Mouse (Mus musculus) monocyte, adult 2 months (primary cell): ENCODE results near the gene Olfr1110.
"Not testable (repeated sequence)": the region's sequence is repeated elsewhere in the genome, so short reads cannot be mapped to it uniquely, and the experiment has no call there.

Experiments
- DNase-seq, 2 experiments: peaks; one replicate each; pipeline ENCODE4 v3.0.0; 2022; ENCODE audit warnings: low spot score in 2 of 2, low read depth in 1 of 2

Olfr1110 gene

GRCm38 (mm10) chr2:87140200-87140599 is at the start of gene Olfr1110:
Olfr1110 (minus strand) TSS chr2:87140300.
- DNase-seq = no peak

DNA sequence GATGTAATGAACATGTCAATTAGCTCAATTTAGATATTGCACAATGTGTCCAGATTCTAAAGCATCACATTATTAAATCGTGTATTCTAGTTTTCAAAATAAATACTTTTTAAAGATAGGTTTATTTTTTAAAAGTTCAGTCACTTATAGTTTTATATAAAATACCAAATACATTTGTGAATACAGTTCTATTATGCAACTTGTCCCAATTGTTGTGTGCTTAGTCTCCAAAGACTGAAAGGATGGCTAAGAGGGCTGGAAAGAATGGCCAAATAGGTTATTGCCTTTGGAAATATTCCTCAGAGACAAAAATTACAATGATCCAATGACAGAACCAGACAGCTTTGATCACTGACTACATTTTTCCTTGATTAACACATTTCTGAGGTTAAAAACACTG is 47.4 kb upstream of the Olfr1110 start, which contains the start of gene Olfr1112:
Olfr1112 (plus strand) TSS at position 301 of the 400 bp plus-strand sequence.
- DNase-seq = no peak

DNA sequence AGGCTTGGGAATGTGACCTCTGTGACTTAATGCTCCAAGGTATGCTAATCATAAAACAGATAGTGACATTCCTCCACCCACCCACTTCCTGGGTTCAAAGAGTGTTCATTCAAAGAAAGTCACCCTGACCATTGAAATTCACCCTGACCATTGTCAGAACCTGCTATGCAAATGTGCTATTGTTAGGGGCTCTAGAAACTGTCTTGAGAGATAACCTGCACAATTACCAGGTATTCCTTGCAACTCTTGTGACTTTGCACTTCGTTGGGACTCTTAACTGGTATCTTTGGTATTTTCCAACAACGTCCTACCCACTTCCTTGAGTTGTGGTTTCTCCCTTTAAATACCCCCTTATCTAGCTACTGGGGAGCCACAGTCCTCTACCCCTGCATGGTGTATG is 27.6 kb upstream of the Olfr1110 start:
- DNase-seq = not testable (repeated sequence)

DNA sequence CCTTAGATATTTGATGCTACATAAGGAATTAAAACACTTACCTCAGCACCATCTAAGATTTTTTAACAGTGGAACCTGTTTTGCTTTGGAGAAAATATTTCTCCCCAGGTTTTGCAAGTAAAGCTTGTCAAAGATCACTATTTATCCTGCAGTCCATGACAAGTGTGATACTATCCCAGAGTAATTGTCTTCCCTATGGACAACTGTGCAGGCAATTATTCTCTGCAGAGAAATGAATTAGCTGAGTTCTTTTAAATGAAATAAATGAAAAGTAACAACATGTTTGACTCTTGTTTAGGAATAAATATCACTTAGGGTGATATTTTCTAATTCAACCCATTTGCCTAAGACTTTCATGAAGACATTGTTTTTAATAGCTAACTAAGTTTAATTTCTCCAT is 12.4 kb upstream of the Olfr1110 start, which contains the start of gene Olfr1111:
Olfr1111 (minus strand) TSS at position 101 of the 400 bp plus-strand sequence.
- no peak for DNase-seq

GRCm38 (mm10) chr2:87114467-87114866 is 25.6 kb downstream of the Olfr1110 start, which contains the start of gene Olfr259:
Olfr259 (minus strand) TSS chr2:87114567.
- no peak for DNase-seq

DNA sequence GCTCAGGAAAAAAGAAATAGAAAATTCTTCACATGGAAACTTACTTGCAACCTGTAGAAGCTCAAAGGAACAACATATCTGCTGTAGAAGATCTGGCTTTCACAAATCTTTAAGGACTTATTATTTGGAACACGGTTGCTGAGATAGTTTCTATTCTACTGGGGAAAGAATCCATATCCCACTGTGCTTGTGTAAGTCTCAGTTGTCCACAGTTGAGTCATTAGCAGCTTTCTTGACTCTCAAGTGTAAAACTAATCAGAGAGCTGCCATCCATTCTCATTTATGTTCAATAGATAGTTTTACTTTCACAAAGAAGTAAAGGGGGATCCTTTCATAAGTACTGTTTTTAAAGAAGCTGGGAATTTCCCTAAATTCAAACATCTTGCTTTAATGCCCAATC is 44.2 kb downstream of the Olfr1110 start, which contains the start of gene Olfr1109:
Olfr1109 (minus strand) TSS at position 101 of the 400 bp plus-strand sequence.
- no peak for DNase-seq
